Comparison of ENCODE assay signal across 21 mouse cellular contexts in the genomic region with DNA sequence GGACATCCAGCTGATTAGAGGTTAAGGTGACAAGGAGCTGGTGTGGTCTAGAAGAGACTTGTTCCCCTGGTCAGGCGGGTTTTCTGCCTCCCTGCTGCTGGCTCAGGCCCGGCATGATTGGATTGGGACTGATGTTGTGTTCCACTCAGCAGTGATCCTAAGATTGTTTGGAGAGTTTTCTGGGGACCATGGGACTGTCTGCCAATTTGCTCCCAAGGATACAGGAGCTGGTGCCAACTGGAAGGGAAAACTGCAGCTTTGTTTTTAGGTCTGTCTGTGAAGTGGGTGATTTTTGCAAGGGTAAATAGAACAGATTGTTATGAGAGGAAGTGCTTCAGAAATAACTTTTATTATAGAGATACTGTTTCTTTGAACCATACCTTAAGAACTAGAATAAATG.
DNase-seq lines count a peak whose midpoint lies in the region; ATAC-seq lines count a peak whose summit lies in the region.
"Had no signal": no experiment of that assay in that cellular context is flagged by ENCODE, and none has a peak within 500 bp of the region (broad histone marks: within the 10 kb centered on the region; RNA-seq: fewer than 3 reads in every experiment).

No protein-coding gene starts in this region.

- H3K4me1 ChIP-seq in forebrain, embryonic 11.5 days (replicated peaks; ENCODE audit: control insufficient read depth, insufficient read depth, low read length), result no peaks in the 10 kb centered on the region
- no peaks in the 10 kb centered on the region for H3K4me1 ChIP-seq in forebrain, embryonic 13.5 days
- H3K4me1 ChIP-seq: embryonic facial prominence, embryonic 13.5 days; hindbrain, embryonic 12.5 days; neural tube, embryonic 12.5 days had no signal

- H3K9me3 ChIP-seq in forebrain, embryonic 11.5 days (ENCODE audit: control insufficient read depth, low read length), result no peaks in the 10 kb centered on the region
- no peaks in the 10 kb centered on the region for H3K9me3 ChIP-seq in forebrain, embryonic 13.5 days (replicated peaks)
- H3K9me3 ChIP-seq: embryonic facial prominence, embryonic 13.5 days; hindbrain, embryonic 12.5 days; neural tube, embryonic 12.5 days had no signal

- no peaks in the 10 kb centered on the region for H3K27me3 ChIP-seq in forebrain, embryonic 11.5 days (ENCODE audit: control insufficient read depth, insufficient read depth, low read length)
- H3K27me3 ChIP-seq in forebrain, embryonic 13.5 days, result no peaks in the 10 kb centered on the region
- H3K27me3 ChIP-seq: CH12.LX; embryonic facial prominence, embryonic 13.5 days; hindbrain, embryonic 12.5 days; neural tube, embryonic 12.5 days had no signal

- H3K9ac ChIP-seq in forebrain, embryonic 11.5 days (ENCODE audit: low read length), result no peak overlapping the region
- H3K9ac ChIP-seq in forebrain, embryonic 13.5 days, result no peak overlapping the region
- H3K9ac ChIP-seq: embryonic facial prominence, embryonic 13.5 days; hindbrain, embryonic 12.5 days; neural tube, embryonic 12.5 days had no signal

- intact Hi-C loops in left cerebral cortex, postnatal 36 days (cut with DNase I), result no loop called here
- intact Hi-C loops in heart, postnatal 10 days (cut with DNase I), result no loop called here

- no peak overlapping the region for H3K4me3 ChIP-seq in forebrain, embryonic 11.5 days (ENCODE audit: low read depth, low read length)
- no peak overlapping the region for H3K4me3 ChIP-seq in forebrain, embryonic 13.5 days
- H3K4me3 ChIP-seq: embryonic facial prominence, embryonic 13.5 days; heart, adult 2 months; hindbrain, embryonic 12.5 days; neural tube, embryonic 12.5 days had no signal

- no peak overlapping the region for H3K4me2 ChIP-seq in forebrain, embryonic 11.5 days (ENCODE audit: low read depth, low read length, severe bottlenecking)
- no peak overlapping the region for H3K4me2 ChIP-seq in forebrain, embryonic 13.5 days
- H3K4me2 ChIP-seq: embryonic facial prominence, embryonic 13.5 days; hindbrain, embryonic 12.5 days; midbrain, embryonic 11.5 days; neural tube, embryonic 12.5 days had no signal

- H3K36me3 ChIP-seq in forebrain, embryonic 11.5 days (ENCODE audit: control insufficient read depth, insufficient read depth, low read length), result no peaks in the 10 kb centered on the region
- H3K36me3 ChIP-seq in forebrain, embryonic 13.5 days (ENCODE audit: poor library complexity, severe bottlenecking), result no peaks in the 10 kb centered on the region
- H3K36me3 ChIP-seq: embryonic facial prominence, embryonic 13.5 days; hindbrain, embryonic 12.5 days; neural tube, embryonic 12.5 days had no signal

- no peak for ATAC-seq in forebrain, embryonic 11.5 days (replicated peaks; ENCODE audit: low FRiP score)
- ATAC-seq in forebrain, embryonic 13.5 days, result no peak
- ATAC-seq in monocyte, adult 5-6 weeks (replicated peaks; ENCODE audit: insufficient number of reproducible peaks, low FRiP score, low TSS enrichment, poor library complexity, severe bottlenecking), result no peak
- ATAC-seq: lung, postnatal 0 days had no signal

- WGBS in forebrain, embryonic 11.5 days, result 76% methylated on average over 2 of the region's 2 CpGs
- 86% methylated on average over 2 of the region's 2 CpGs for WGBS in forebrain, embryonic 13.5 days

- peak; percentile 44 for DNase-seq in forebrain, embryonic 11.5 days (ENCODE audit: low spot score)
- peak; percentile 4 to 7 for DNase-seq in left cerebral cortex, postnatal 36 days (ENCODE audit: low spot score in 2 of 2)
- DNase-seq in left cerebral cortex, adult 11 months (ENCODE audit: low spot score), result no peak
- DNase-seq in layer of hippocampus, adult 9-10 months (ENCODE audit: low spot score), result peak; percentile 11
- peak; percentile 5 for DNase-seq in right cerebral cortex, postnatal 25 days
- DNase-seq in heart, postnatal 10 days, result no peak
- DNase-seq: cerebellum, adult 9-10 months; gastrocnemius, postnatal 14 days; heart, adult 2 months; kidney, adult 9 months; kidney, postnatal 25 days; liver; thymus, postnatal 36 days had no signal

- H3K27ac ChIP-seq in forebrain, embryonic 11.5 days (ENCODE audit: low read depth, low read length), result no peak overlapping the region
- no peak overlapping the region for H3K27ac ChIP-seq in forebrain, embryonic 13.5 days
- H3K27ac ChIP-seq: embryonic facial prominence, embryonic 13.5 days; heart, adult 2 months; hindbrain, embryonic 12.5 days; neural tube, embryonic 12.5 days had no signal

Comparison
In these comparisons a context has a peak if more than half of its experiments do, and no peak if none do; other contexts are left out.
1. DNase-seq: peak in forebrain, embryonic 11.5 days (single experiment), left cerebral cortex, postnatal 36 days (2 of 2), layer of hippocampus, adult 9-10 months (single experiment) and right cerebral cortex, postnatal 25 days (single experiment); none in left cerebral cortex, adult 11 months (single experiment) and heart, postnatal 10 days (0 of 2).